Mouse (Mus musculus) frontal cortex, adult (tissue): Measurements from ENCODE around the gene Fbxl13.
"Not testable (repeated sequence)": the region's sequence is repeated elsewhere in the genome, so short reads cannot be mapped to it uniquely, and the experiment has no call there.

Experiments
- ATAC-seq: cut with Nextera tagmentation; 2 replicates; pipeline ENCODE4 v1.9.2; 2017; ENCODE audit warnings: mild to moderate bottlenecking, moderate library complexity, mixed read lengths; ENCODE audit not compliant: low TSS enrichment

The Fbxl13 gene

DNA sequence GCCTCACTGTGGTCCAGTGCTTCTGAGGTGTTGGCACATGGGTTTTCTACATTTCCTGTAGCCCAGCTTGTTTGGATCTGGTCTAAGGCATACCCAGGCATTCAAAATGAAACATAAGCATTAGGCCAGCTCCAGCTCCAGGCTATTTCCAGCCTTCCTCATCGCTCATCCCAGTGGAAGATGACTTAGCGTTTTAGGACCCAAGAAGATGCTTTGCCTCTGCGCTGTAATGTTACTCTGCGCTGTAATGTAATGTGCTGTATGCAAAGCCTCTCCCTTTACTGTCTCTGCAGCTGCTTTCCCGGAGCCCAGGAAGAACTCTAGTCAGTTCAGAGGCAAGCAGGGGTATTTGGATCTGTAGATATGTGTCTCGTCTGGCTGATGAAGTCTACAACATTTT lies 12.6 kb upstream of the Fbxl13 start:
- peak; percentile 53 for ATAC-seq

DNA sequence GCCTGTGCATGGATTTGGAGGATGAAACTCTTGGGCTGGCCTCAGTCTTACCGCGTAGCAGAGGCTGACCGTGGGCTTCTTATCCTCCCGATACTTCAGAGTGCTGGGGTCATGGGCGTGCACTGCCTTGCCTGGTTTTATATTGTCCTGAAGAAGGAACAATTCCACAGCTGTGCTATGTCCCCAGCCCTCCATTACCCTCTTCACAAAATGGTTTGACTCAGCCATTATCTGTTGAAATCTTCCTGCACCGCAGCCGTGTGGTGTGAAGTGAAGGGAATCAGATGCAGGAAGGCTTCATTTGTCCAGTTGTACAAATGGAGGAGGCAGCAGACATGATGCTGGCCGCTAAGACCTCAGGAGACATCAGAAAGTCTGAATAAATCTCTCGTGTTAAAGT lies 11.5 kb upstream of the Fbxl13 start:
- no peak for ATAC-seq

GRCm38 (mm10) chr5:21651885-21652612 lies 6.6 kb upstream of the Fbxl13 start:
- no peak for ATAC-seq

- no peak for ATAC-seq
These were observed 5.3 kb upstream of the Fbxl13 start for GRCm38 (mm10) chr5:21650736-21651135.

GRCm38 (mm10) chr5:21646133-21646491 lies 678 bp upstream of the Fbxl13 start:
- no peak for ATAC-seq

DNA sequence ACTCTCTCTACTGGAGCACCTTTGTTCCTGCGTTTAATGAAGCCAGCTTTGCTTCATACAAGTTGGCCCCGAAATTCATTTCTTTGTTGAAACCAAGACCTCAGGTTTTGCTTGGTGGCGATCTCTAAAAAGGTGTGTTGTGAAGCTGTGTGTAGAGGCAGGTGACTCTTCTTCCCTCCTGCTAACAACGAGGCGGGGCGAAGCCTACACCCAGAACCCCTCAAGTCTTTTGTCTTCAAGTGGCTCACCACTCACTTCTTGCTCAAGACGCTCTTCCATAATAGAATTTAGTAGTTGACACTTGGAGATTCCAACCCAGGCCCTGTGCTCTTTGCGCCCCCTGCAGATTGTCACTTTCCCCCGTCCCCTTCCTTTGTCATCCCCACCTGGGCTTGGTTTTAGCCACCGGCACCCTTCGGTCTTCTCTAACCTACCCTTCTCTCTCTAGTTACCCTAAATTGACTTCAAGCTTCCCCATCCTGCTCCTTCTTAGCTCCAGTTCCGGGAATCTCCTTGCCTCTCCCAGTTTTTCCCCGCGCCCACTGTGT lies 469 bp downstream of the Fbxl13 start:
- ATAC-seq = no peak

DNA sequence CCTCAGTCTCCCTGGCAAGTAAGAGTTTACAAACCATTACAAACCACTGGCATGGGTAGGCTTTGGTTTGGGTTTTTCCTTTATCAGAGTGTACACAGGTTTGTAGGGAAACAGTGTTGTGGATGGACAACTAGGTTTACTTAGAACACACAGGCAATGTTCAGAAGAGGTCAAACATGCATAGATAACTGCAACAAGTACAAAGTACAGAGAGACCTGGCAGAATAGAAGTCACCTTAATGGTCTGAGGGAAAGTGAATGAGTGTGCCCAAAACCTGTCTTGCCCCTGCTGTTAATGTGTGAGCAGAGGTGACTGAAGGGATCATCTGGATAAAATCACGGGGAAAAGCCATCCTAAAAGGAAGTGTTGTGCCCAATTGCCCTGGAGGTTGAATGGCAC lies 1.8 kb downstream of the Fbxl13 start:
- ATAC-seq = no peak

DNA sequence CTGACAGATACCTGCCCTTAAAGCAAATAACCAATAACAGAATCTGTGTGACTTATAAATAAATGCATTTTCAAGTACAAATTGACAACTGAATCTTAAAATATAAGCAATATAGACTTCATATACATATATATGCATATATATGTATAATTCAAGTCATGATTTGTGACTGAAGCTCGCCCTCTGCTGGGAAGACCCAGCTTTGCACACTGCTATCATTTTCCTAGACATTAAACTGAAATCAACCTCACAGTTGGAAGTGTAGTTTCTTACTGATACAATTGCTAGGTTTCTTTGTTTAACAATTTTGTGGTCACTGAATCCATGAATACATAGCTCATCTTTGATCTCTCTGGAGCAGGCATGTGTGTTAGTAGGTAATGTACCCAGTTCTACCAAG lies 4.5 kb downstream of the Fbxl13 start:
- ATAC-seq = no peak

DNA sequence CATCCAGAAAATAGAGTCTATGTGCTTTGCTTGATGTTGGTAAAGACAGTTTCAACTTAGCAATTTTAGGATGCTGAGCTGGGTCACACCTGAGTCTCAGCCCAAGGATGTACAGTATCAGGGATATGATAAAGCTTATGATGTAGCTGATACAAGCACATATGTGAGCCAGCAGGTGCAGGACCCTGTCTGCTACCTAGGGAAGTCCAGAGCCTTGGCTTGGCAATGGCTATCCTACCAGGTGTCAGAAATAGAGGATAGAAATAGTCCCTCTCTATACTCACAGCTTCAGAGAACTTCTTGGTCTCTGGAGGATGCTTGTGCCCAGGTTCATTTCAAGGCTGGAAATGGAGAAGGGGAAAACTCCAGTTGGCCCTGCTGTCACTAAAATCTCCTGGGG lies 19.5 kb downstream of the Fbxl13 start:
- no peak for ATAC-seq

DNA sequence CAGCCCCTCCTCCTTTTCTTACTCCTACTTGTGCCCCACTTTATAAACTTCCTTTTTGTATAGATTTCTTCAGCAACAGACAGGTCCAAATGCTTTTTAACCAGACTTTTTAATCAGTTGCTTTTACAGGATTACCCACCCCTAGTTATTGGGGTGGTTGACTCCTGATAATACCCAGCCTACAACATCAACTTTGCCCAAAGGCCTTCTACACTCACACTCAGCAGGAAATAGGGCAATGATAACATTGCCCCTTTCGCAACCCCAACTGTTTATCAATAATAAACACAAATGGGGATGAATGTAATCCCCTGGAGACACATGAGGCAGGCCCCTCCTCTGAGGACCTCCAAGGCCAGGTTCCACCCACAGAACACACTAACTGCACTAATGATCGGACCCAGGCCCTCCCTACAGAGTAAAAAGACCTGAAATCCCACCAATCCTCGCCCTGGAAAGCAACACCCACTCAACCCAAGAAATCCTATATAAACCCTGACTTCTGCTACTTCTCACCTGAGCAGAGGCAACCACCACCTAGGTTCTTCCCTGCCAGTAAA lies 28.9 kb downstream of the Fbxl13 start:
- no peak for ATAC-seq

GRCm38 (mm10) chr5:21614299-21614698 lies 31.1 kb downstream of the Fbxl13 start:
- not testable (repeated sequence) for ATAC-seq

- ATAC-seq = no peak
These were observed 34.4 kb downstream of the Fbxl13 start for GRCm38 (mm10) chr5:21610996-21611395.

DNA sequence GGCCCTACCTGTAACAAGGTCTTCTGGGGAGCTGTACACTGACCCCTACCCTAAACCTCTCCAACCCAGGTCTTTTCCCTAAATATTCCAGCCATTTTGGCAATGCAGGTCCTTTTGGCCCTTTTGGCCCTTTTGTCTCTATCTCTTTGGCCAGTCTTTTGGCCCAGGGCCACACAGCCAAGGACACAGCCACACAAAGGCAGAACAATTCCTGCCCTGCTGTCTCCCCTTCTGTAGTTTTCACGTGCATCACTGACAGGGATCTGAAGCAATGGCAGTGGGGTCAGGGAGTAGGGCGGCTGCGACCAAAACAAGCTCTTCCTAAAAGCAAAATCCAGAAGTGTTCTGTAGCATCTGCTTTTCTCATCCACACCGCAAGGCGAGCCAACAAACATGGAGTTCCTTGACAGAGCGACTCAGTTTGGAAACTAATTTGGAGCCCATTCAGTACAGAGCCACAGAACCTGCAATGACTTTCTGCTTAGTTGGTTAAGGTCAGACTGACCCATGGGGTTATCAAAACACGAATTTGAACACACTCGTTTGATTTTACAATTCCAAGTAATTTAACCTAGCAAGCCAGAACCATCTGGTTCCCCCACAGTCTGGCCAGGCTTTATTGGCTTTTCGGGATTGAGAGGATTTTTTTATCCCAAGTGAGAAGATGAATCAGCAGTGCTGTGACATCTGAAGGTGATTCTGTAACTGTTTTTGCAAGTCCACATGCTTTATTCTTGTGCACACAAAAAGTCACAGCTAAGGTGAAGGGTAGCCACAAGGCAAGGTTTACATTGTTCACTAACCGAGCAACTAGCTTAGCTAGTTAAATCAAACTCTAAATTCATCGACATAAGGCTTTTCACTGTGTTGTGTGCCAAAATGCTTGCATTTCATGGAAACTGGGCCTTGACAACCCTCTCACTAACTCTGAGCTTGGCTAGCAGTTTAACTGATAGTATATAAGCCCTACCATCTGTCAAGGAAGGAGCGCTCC lies 36.8 kb downstream of the Fbxl13 start:
- ATAC-seq = peak; percentile 93

- no peak for ATAC-seq
These were observed 39.5 kb downstream of the Fbxl13 start for GRCm38 (mm10) chr5:21605936-21606335.

- no peak for ATAC-seq
These were observed 45.5 kb downstream of the Fbxl13 start for GRCm38 (mm10) chr5:21599961-21600360.

- ATAC-seq = not testable (repeated sequence)
These were observed 45.9 kb downstream of the Fbxl13 start for GRCm38 (mm10) chr5:21599536-21599935.

GRCm38 (mm10) chr5:21593201-21593709 lies 52.2 kb downstream of the Fbxl13 start:
- peak; percentile 91 for ATAC-seq

GRCm38 (mm10) chr5:21592106-21592505 lies 53.3 kb downstream of the Fbxl13 start:
- ATAC-seq = no peak

DNA sequence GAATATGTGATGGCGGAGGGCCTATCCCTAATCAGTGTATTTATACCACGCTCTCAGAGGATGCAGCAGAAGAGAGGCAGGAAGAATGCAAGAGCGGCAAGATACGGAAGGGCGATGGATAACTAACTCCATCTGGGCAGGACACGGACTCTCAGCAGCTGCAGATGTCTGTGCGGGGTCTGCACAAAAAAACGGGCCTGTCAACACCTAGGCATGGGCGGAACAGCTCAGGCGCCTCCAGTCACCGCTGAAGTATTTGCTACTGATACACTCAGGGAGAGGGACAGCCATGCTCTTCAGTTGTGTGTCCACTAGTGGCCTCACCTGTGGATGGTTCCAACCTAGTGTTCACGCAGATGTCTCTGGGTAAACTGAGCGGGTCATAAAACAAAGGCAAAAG lies 57.2 kb downstream of the Fbxl13 start:
- no peak for ATAC-seq

DNA sequence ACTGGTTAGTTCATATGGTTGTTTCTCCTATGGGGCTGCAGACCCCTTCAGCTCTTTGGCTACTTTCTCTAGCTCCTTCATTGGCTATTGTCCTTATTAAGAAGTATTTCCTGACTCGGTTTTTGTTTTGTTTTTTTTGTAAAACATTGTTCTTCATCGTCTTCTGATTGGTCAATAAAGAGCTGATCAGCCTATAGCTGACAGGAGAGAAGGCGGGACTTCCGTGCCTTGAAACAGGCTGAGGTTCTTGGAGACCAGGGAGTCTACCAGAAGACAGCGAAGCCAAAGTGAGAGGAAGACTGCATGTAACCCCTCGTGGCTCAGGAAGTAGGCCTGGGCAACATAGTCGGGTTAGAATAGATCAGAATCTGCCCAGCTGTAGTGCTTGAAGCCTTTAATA lies 57.8 kb downstream of the Fbxl13 start:
- no peak for ATAC-seq

- ATAC-seq = peak; percentile 85
These were observed 58.7 kb downstream of the Fbxl13 start for GRCm38 (mm10) chr5:21586763-21587162.

GRCm38 (mm10) chr5:21578136-21578535 lies 67.3 kb downstream of the Fbxl13 start:
- ATAC-seq = no peak
